Mouse (Mus musculus) limb, embryonic 14.5 days (tissue): Measurements from ENCODE around the gene Aars2. TPM values are rescaled to one million over a fixed set of nuclear protein-coding genes. Genes with fewer than 3 reads are reported as not detected.

Source experiments
- ATAC-seq: fragments of 200-750 bp; cut with Nextera tagmentation; 2 replicates; pipeline ENCODE4 v1.8.0; 2017; ENCODE audit warnings: low read depth, moderate number of reproducible peaks, moderate TSS enrichment; ENCODE audit not compliant: low FRiP score
- DNase-seq: peaks from one replicate; pipeline ENCODE4 v3.0.0-alpha.2; 2015; ENCODE audit warnings: low spot score
- H3K27ac ChIP-seq: fragments of 300-500 bp; sonication (generic); replicated peaks from 2 replicates; pipeline ENCODE4 v1.5.1; 2014; ENCODE audit warnings: low read depth, mild to moderate bottlenecking, low read length, moderate library complexity, mixed read lengths
- H3K27me3 ChIP-seq: fragments of 300-500 bp; sonication (generic); 2 replicates; pipeline ENCODE4 v1.6.1; 2014; ENCODE audit warnings: low read length, mixed read lengths; ENCODE audit not compliant: control insufficient read depth, insufficient read depth
- H3K36me3 ChIP-seq: fragments of 300-500 bp; sonication (generic); 2 replicates; pipeline ENCODE4 v1.6.1; 2014; ENCODE audit warnings: mild to moderate bottlenecking, low read length, moderate library complexity, mixed read lengths; ENCODE audit not compliant: control insufficient read depth, insufficient read depth
- H3K4me1 ChIP-seq: fragments of 300-500 bp; sonication (generic); 2 replicates; pipeline ENCODE4 v1.6.1; 2014; ENCODE audit warnings: antibody characterized with exemption, low read length, mixed read lengths; ENCODE audit not compliant: control insufficient read depth, insufficient read depth
- H3K4me2 ChIP-seq: fragments of 300-500 bp; sonication (generic); replicated peaks from 2 replicates; pipeline ENCODE4 v1.6.1; 2014; ENCODE audit warnings: low read depth, mild to moderate bottlenecking, low read length, moderate library complexity; ENCODE audit not compliant: severe bottlenecking
- H3K4me3 ChIP-seq: fragments of 300-500 bp; sonication (generic); replicated peaks from 2 replicates; pipeline ENCODE4 v1.5.1; 2014; ENCODE audit warnings: low read length
- H3K9ac ChIP-seq: fragments of 300-500 bp; sonication (generic); 2 replicates; pipeline ENCODE4 v1.6.1; 2014; ENCODE audit warnings: mild to moderate bottlenecking, low read depth, low read length, moderate library complexity; ENCODE audit not compliant: severe bottlenecking
- H3K9me3 ChIP-seq: fragments of 300-500 bp; sonication (generic); 2 replicates; pipeline ENCODE4 v1.6.1; 2016; ENCODE audit warnings: low read length; ENCODE audit not compliant: control insufficient read depth
- POLR2A ChIP-seq: fragments of 200-500 bp; IDR thresholded peaks from 2 replicates; pipeline ENCODE4 v1.8.0; 2012; ENCODE audit warnings: inconsistent platforms, mild to moderate bottlenecking, moderate library complexity, borderline replicate concordance; ENCODE audit not compliant: insufficient read depth, insufficient read length; ENCODE audit errors: extremely low read depth
- WGBS: fragments of 180-500 bp; shearing (Covaris S2); extraction: QIAGEN DNeasy Blood & Tissue Kit; methylation state at CpG from one replicate; pipeline ENCODE4 v1.1.7; 2014; 5-methylcytosine and 5-hydroxymethylcytosine counted together
- polyA plus RNA-seq, 2 experiments: library from polyadenylated mRNA; depleted of rRNA in 1 of 2; stranded (reverse) in 1 of 2; unstranded in 1 of 2; fragments of >200 nt; fragmentation: Nextera tagmentation in 1 of 2; extraction: Ambion mirVana in 1 of 2; gene quantifications; 2 replicates each; pipeline versions ENCODE4 v1.2.1 to v1.2.3; 2012 to 2014

The Aars2 gene
- polyA plus RNA-seq, 2 experiments: 13.0 to 20.8 TPM

DNA sequence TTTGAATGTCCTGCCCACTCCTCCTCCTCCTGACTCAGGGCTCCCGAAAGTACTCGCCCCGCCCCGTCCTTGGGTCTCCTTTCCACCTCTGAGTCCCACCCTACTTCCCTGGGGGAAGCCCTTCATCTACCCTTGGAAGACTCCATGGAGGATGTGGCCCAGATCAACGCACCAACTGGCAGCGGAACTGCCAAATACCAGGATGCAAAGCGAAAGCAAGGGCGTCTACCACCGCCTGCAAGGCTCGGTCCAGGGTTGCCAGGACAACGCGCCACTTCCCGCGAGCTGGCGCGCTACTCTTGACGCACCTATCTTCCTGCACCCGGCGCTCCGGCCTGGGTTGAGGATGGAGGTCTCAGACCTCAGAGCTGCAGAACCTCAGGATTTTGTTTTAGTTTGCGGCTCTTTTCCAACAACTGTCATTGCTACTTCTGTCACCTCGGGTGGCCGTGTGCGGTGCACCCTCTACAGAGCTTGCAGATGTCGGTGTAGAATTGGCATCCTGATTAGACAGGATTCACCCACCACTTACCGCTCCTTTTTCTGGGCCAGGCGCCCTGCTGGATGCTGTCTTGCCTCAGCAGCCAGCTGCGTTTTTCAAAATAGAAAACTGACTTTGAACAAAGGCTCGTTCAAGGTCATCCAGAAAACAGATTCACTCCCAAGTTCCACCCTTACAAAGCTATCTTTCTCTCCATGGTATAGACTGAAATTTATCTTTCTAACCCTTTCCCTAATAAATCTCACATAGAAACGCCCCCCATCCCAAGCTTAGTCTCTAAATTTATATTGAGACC, 31.8 kb upstream of the Aars2 start, which contains the start of gene Spats1:
TSS of gene Spats1 (minus strand) at position 747 of the 797 bp plus-strand sequence.
- peak within 1 kb of the TSS; percentile 35 for H3K4me3 ChIP-seq
- peak; percentile 51 for DNase-seq
- 4% methylated on average over 30 of the region's 30 CpGs for WGBS
- H3K9ac ChIP-seq: peak within 1 kb of the TSS; percentile 37
- H3K27ac ChIP-seq: no peak within 1 kb of the TSS
- 0 out of 2 replicates have a peak, but pooled peaks have one; percentile 10 for TF ChIP-seq POLR2A
- H3K27me3 ChIP-seq: no peaks in the 10 kb centered on the region
- H3K36me3 ChIP-seq: no peaks in the 10 kb centered on the region
- no peaks in the 10 kb centered on the region; the same call in 1 of the 2 replicates for H3K4me1 ChIP-seq
- no peaks in the 10 kb centered on the region for H3K9me3 ChIP-seq
- peak; percentile 78 for ATAC-seq
- H3K4me2 ChIP-seq: peak within 1 kb of the TSS; percentile 48

- H3K27ac ChIP-seq: no peak overlapping the region
- 16% methylated on average over 12 of the region's 12 CpGs for WGBS
Observed at GRCm38 (mm10) chr17:45478234-45478825, 28.3 kb upstream of the Aars2 start.

GRCm38 (mm10) chr17:45480429-45480828, 26.2 kb upstream of the Aars2 start:
- Histone ChIP-seq H3K9ac (no peak overlapping the region), H3K36me3 (no peaks in the 10 kb centered on the region), H3K4me3 (no peak overlapping the region), H3K27ac (no peak overlapping the region), H3K4me2 (no peak overlapping the region), H3K9me3 (no peaks in the 10 kb centered on the region), H3K4me1 (no peaks in the 10 kb centered on the region), H3K27me3 (no peaks in the 10 kb centered on the region)
- 32% methylated on average over 2 of the region's 2 CpGs for WGBS
- ATAC-seq (no peak), DNase-seq (no peak)
- no peak for TF ChIP-seq POLR2A

More at GRCm38 (mm10) chr17:45478234-45478825, 28.3 kb upstream of the Aars2 start:
- no peaks in the 10 kb centered on the region for H3K9me3 ChIP-seq
- H3K4me2 ChIP-seq: no peak overlapping the region
- H3K36me3 ChIP-seq: no peaks in the 10 kb centered on the region
- H3K4me3 ChIP-seq: no peak overlapping the region
- no peak overlapping the region for H3K9ac ChIP-seq
- ATAC-seq (no peak), DNase-seq (peak; percentile 68)
- no peaks in the 10 kb centered on the region for H3K27me3 ChIP-seq
- H3K4me1 ChIP-seq: no peaks in the 10 kb centered on the region; the same call in 1 of the 2 replicates
- TF ChIP-seq POLR2A: 0 out of 2 replicates have a peak, but pooled peaks have one; percentile 21

- H3K36me3 ChIP-seq: no peaks in the 10 kb centered on the region
- ATAC-seq (no peak), DNase-seq (no peak)
- no peaks in the 10 kb centered on the region for H3K27me3 ChIP-seq
- TF ChIP-seq POLR2A: no peak
- no peaks in the 10 kb centered on the region for H3K4me1 ChIP-seq
- H3K9ac ChIP-seq: no peak overlapping the region
- no peak overlapping the region for H3K4me3 ChIP-seq
- H3K27ac ChIP-seq: no peak overlapping the region
- H3K4me2 ChIP-seq: no peak overlapping the region
- no peaks in the 10 kb centered on the region for H3K9me3 ChIP-seq
- WGBS: 86% methylated on average over 7 of the region's 7 CpGs
Observed at GRCm38 (mm10) chr17:45485581-45485980, 21.1 kb upstream of the Aars2 start.

DNA sequence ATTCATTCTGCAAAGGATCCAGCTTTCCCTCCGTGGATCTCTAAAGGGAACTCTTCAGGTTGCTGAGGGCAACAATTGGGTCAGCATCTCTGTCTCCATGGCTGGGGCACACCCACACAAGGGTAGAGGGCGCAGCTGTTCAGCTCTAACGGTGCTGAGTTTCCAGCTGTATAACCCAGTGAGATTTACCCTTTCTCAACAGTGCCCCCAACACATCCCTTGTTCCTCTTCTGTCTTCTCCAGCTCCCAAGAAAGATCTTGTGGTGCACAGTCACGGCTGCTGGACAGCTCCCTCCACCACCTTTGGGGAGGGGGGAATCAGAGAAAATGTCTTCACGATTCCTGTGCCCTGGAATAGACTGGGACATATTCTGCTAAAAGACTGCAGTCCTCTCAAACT, 19.4 kb upstream of the Aars2 start:
- TF ChIP-seq POLR2A: no peak
- WGBS: 15% methylated on average over 5 of the region's 5 CpGs
- DNase-seq (no peak), ATAC-seq (no peak)
- Histone ChIP-seq H3K36me3 (no peaks in the 10 kb centered on the region), H3K9me3 (no peaks in the 10 kb centered on the region), H3K9ac (no peak overlapping the region), H3K27me3 (no peaks in the 10 kb centered on the region), H3K4me3 (no peak overlapping the region), H3K27ac (no peak overlapping the region), H3K4me2 (no peak overlapping the region), H3K4me1 (no peaks in the 10 kb centered on the region)
